Mouse (Mus musculus): ENCODE data around the gene Olfr1107. TPM values are rescaled to one million over a fixed set of nuclear protein-coding genes. Genes with fewer than 3 reads are reported as not detected.

The Olfr1107 gene
- polyA plus RNA-seq (2014; fragmentation: Nextera tagmentation; extraction: Ambion mirVana) = not detected in 2 replicates

DNA sequence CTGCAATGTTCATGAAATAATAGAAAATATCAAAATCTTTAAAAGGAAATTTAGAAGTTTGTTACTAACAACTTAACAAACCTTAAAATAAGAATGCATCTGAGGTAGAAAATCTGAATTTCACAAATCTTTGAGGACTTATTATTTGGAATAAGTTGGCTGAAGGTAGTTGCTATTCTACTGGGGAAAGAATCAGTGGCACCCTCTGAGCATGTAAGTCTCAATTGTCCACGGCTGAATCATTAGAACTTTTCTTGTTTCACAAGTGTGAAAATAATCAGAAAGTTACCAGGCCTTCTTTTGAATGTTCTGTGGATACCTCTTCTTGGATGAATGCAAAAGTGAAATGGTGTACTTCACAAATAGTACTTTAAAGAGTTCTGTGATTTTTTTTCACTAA, at the start of gene Olfr1107:
Olfr1107 (minus strand) TSS at position 101 of the 400 bp plus-strand sequence.
- Histone ChIP-seq H3K36me3 (ENCODE audit: control insufficient read depth, insufficient read depth, low read length) (no peaks in the 10 kb centered on the region), H3K4me3 (ENCODE audit: low read depth, low read length) (no peak within 1 kb of the TSS), H3K27ac (replicated peaks; ENCODE audit: low read depth, low read length) (no peak within 1 kb of the TSS), H3K9ac (ENCODE audit: low read depth, low read length) (no peak within 1 kb of the TSS), H3K4me2 (ENCODE audit: low read depth, low read length) (no peak within 1 kb of the TSS), H3K4me1 (ENCODE audit: control insufficient read depth, insufficient read depth, low read length) (no peaks in the 10 kb centered on the region), H3K27me3 (replicated peaks; ENCODE audit: control insufficient read depth, insufficient read depth, low read length) (no peaks in the 10 kb centered on the region), H3K9me3 (ENCODE audit: control insufficient read depth, low read length) (no peaks in the 10 kb centered on the region)
- ATAC-seq (ENCODE audit: low read depth) (no peak), DNase-seq (ENCODE audit: low spot score) (no peak)
- WGBS = 83% methylated on average over 1 of the region's 1 CpGs

DNA sequence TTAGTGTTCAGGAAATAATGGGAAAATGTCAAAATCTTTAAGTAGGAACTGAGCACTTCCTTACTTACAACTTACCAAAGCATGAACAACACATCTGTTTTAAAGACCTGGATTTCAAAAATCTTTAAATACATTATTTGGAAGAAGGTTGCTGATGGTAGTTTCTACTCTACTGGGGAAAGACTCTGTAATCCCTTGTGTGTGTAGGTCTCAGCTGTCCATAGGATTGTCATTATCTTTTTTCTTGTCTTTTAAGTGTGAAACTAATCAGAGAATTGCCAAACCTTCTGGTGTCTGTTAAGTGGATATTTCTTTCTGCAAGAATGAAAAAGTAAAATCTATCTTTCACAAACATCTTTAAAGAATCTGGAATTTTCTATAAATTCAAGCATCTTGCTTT, 38.9 kb upstream of the Olfr1107 start, which contains the start of gene Olfr259:
Olfr259 (minus strand) TSS at position 101 of the 400 bp plus-strand sequence.
- DNase-seq (ENCODE audit: low spot score) (no peak), ATAC-seq (ENCODE audit: low read depth) (no peak)
- Histone ChIP-seq H3K9me3 (ENCODE audit: control insufficient read depth, low read length) (no peaks in the 10 kb centered on the region), H3K27me3 (replicated peaks; ENCODE audit: control insufficient read depth, insufficient read depth, low read length) (no peaks in the 10 kb centered on the region), H3K27ac (replicated peaks; ENCODE audit: low read depth, low read length) (no peak within 1 kb of the TSS), H3K36me3 (ENCODE audit: control insufficient read depth, insufficient read depth, low read length) (no peaks in the 10 kb centered on the region), H3K4me1 (ENCODE audit: control insufficient read depth, insufficient read depth, low read length) (no peaks in the 10 kb centered on the region), H3K4me2 (ENCODE audit: low read depth, low read length) (no peak within 1 kb of the TSS), H3K4me3 (ENCODE audit: low read depth, low read length) (no peak within 1 kb of the TSS), H3K9ac (ENCODE audit: low read depth, low read length) (no peak within 1 kb of the TSS)

DNA sequence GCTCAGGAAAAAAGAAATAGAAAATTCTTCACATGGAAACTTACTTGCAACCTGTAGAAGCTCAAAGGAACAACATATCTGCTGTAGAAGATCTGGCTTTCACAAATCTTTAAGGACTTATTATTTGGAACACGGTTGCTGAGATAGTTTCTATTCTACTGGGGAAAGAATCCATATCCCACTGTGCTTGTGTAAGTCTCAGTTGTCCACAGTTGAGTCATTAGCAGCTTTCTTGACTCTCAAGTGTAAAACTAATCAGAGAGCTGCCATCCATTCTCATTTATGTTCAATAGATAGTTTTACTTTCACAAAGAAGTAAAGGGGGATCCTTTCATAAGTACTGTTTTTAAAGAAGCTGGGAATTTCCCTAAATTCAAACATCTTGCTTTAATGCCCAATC, 20.3 kb upstream of the Olfr1107 start, which contains the start of gene Olfr1109:
Olfr1109 (minus strand) TSS at position 101 of the 400 bp plus-strand sequence.
- Histone ChIP-seq H3K36me3 (ENCODE audit: control insufficient read depth, insufficient read depth, low read length) (no peaks in the 10 kb centered on the region), H3K27ac (replicated peaks; ENCODE audit: low read depth, low read length) (no peak within 1 kb of the TSS), H3K9ac (ENCODE audit: low read depth, low read length) (no peak within 1 kb of the TSS), H3K4me2 (ENCODE audit: low read depth, low read length) (no peak within 1 kb of the TSS), H3K27me3 (replicated peaks; ENCODE audit: control insufficient read depth, insufficient read depth, low read length) (no peaks in the 10 kb centered on the region), H3K4me1 (ENCODE audit: control insufficient read depth, insufficient read depth, low read length) (no peaks in the 10 kb centered on the region), H3K9me3 (ENCODE audit: control insufficient read depth, low read length) (no peaks in the 10 kb centered on the region), H3K4me3 (ENCODE audit: low read depth, low read length) (no peak within 1 kb of the TSS)
- DNase-seq (ENCODE audit: low spot score) (no peak), ATAC-seq (ENCODE audit: low read depth) (no peak)
- 67% methylated on average over 1 of the region's 1 CpGs for WGBS

DNA sequence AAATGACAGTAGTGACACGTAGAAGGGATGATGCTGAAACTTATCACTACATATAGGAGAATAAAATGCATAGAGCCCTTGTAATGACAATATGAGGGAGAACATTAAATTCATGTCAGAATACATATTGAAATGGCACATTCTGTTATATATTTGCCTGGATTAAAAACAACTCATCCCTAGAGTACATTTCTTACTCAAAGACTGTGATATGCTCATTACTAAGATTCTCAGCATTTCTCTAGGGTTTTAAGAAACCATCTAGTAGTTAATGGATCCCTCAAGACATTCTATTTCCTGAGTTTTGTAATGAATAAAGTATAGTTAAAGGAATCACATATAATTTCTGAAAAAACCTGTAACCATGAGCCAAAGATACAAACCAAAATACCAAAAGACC, 23.4 kb downstream of the Olfr1107 start, which contains the start of gene Olfr1106:
Olfr1106 (minus strand) TSS at position 101 of the 400 bp plus-strand sequence.
- Histone ChIP-seq H3K36me3 (ENCODE audit: control insufficient read depth, insufficient read depth, low read length) (no peaks in the 10 kb centered on the region), H3K9me3 (ENCODE audit: control insufficient read depth, low read length) (no peaks in the 10 kb centered on the region), H3K27ac (replicated peaks; ENCODE audit: low read depth, low read length) (no peak within 1 kb of the TSS), H3K9ac (ENCODE audit: low read depth, low read length) (no peak within 1 kb of the TSS), H3K4me1 (ENCODE audit: control insufficient read depth, insufficient read depth, low read length) (no peaks in the 10 kb centered on the region), H3K27me3 (replicated peaks; ENCODE audit: control insufficient read depth, insufficient read depth, low read length) (no peaks in the 10 kb centered on the region), H3K4me3 (ENCODE audit: low read depth, low read length) (no peak within 1 kb of the TSS), H3K4me2 (ENCODE audit: low read depth, low read length) (no peak within 1 kb of the TSS)
- 57% methylated on average over 1 of the region's 1 CpGs for WGBS
- DNase-seq (ENCODE audit: low spot score) (no peak), ATAC-seq (ENCODE audit: low read depth) (no peak)

DNA sequence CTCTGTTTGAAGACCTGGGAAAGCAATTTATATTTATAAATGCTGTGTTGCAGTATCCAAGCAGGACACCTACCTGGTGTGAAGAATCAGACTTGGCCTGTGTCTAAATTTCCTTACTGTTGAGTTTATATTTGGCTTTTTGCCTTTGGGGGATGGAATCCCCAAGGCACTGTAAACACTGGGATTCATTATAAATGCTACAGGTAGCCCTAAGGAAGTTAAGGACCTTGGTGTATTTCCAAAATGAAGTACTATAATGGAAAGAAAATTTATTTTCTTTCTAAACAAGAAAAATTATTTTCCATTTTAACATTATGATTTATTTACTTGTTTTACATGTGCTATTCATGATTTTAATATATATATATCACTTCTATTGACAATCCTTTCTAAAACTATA, 39.2 kb downstream of the Olfr1107 start, which contains the start of gene Olfr1105:
Olfr1105 (minus strand) TSS at position 101 of the 400 bp plus-strand sequence.
- no peaks in the 10 kb centered on the region for H3K27me3 ChIP-seq (replicated peaks; ENCODE audit: control insufficient read depth, insufficient read depth, low read length)
- H3K4me3 ChIP-seq (ENCODE audit: low read depth, low read length) = no peak within 1 kb of the TSS
- no peak within 1 kb of the TSS for H3K4me2 ChIP-seq (ENCODE audit: low read depth, low read length)
- DNase-seq (ENCODE audit: low spot score) (no peak), ATAC-seq (ENCODE audit: low read depth) (no peak)
- no peaks in the 10 kb centered on the region for H3K36me3 ChIP-seq (ENCODE audit: control insufficient read depth, insufficient read depth, low read length)
- no peak within 1 kb of the TSS for H3K9ac ChIP-seq (ENCODE audit: low read depth, low read length)
- H3K9me3 ChIP-seq (ENCODE audit: control insufficient read depth, low read length) = no peaks in the 10 kb centered on the region
- no peak within 1 kb of the TSS for H3K27ac ChIP-seq (replicated peaks; ENCODE audit: low read depth, low read length)
- no peaks in the 10 kb centered on the region for H3K4me1 ChIP-seq (ENCODE audit: control insufficient read depth, insufficient read depth, low read length)

DNA sequence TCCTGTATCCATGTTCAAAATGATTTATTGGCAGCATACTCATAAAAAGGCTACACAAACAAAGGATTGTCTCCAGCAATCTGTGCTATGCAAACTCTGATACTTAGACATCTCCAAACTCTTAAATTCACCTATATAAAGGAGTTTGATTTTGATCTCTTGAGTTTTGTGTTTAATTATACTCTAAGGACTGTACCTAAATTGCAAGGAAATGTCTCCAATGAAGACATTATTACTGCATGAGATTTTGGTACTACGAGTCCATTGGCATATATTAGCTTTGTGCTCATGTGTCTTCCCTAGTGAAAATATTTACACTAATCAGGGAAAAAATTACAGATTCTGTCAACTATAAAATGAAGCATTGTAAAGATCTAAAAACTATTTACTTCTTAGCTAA, 48.6 kb downstream of the Olfr1107 start, which contains the start of gene Olfr1104:
Olfr1104 (minus strand) TSS at position 101 of the 400 bp plus-strand sequence.
- H3K9ac ChIP-seq (ENCODE audit: low read depth, low read length) = no peak within 1 kb of the TSS
- no peaks in the 10 kb centered on the region for H3K27me3 ChIP-seq (replicated peaks; ENCODE audit: control insufficient read depth, insufficient read depth, low read length)
- 68% methylated on average over 1 of the region's 1 CpGs for WGBS

More for the DNA sequence above, 48.6 kb downstream of the Olfr1107 start, which contains the start of gene Olfr1104:
- H3K36me3 ChIP-seq (ENCODE audit: control insufficient read depth, insufficient read depth, low read length) = no peaks in the 10 kb centered on the region
- no peak within 1 kb of the TSS for H3K4me3 ChIP-seq (ENCODE audit: low read depth, low read length)
- ATAC-seq (ENCODE audit: low read depth) (no peak), DNase-seq (ENCODE audit: low spot score) (no peak)
- no peak within 1 kb of the TSS for H3K4me2 ChIP-seq (ENCODE audit: low read depth, low read length)
- no peaks in the 10 kb centered on the region for H3K4me1 ChIP-seq (ENCODE audit: control insufficient read depth, insufficient read depth, low read length)
- no peak within 1 kb of the TSS for H3K27ac ChIP-seq (replicated peaks; ENCODE audit: low read depth, low read length)
- no peaks in the 10 kb centered on the region for H3K9me3 ChIP-seq (ENCODE audit: control insufficient read depth, low read length)

Other genes with a start within 250 kb of the Olfr1107 start
- not detected in 2 replicates for gene Olfr1095, start 224.1 kb downstream of the Olfr1107 start, polyA plus RNA-seq (2014; fragmentation: Nextera tagmentation; extraction: Ambion mirVana)
- gene Gm13723, start 201.0 kb downstream of the Olfr1107 start, polyA plus RNA-seq (2014; fragmentation: Nextera tagmentation; extraction: Ambion mirVana) = not detected in 2 replicates
- 0.05 TPM in 1 of 2 replicates, not detected in the other for gene Olfr1097, start 183.6 kb downstream of the Olfr1107 start, polyA plus RNA-seq (2014; fragmentation: Nextera tagmentation; extraction: Ambion mirVana)
- gene Olfr1098, start 151.3 kb downstream of the Olfr1107 start, polyA plus RNA-seq (2014; fragmentation: Nextera tagmentation; extraction: Ambion mirVana) = 0.06 TPM in 1 of 2 replicates, not detected in the other
- gene Olfr1099, start 115.1 kb downstream of the Olfr1107 start, polyA plus RNA-seq (2014; fragmentation: Nextera tagmentation; extraction: Ambion mirVana) = not detected in 2 replicates
- gene Olfr1100, start 95.9 kb downstream of the Olfr1107 start, polyA plus RNA-seq (2014; fragmentation: Nextera tagmentation; extraction: Ambion mirVana) = not detected in 2 replicates
- not detected in 2 replicates for gene Olfr1101, start 84.6 kb downstream of the Olfr1107 start, polyA plus RNA-seq (2014; fragmentation: Nextera tagmentation; extraction: Ambion mirVana)
- not detected in 2 replicates for gene Olfr1102, start 77.4 kb downstream of the Olfr1107 start, polyA plus RNA-seq (2014; fragmentation: Nextera tagmentation; extraction: Ambion mirVana)
- 0.24 TPM in 1 of 2 replicates, not detected in the other for gene Olfr1104, start 48.7 kb downstream of the Olfr1107 start, polyA plus RNA-seq (2014; fragmentation: Nextera tagmentation; extraction: Ambion mirVana)
- 0.18 TPM in 1 of 2 replicates, not detected in the other for gene Olfr1105, start 39.3 kb downstream of the Olfr1107 start, polyA plus RNA-seq (2014; fragmentation: Nextera tagmentation; extraction: Ambion mirVana)
- gene Olfr1106, start 23.5 kb downstream of the Olfr1107 start, polyA plus RNA-seq (2014; fragmentation: Nextera tagmentation; extraction: Ambion mirVana) = not detected in 2 replicates
- not detected in 2 replicates for gene Olfr1109, start 20.2 kb upstream of the Olfr1107 start, polyA plus RNA-seq (2014; fragmentation: Nextera tagmentation; extraction: Ambion mirVana)
- gene Olfr259, start 38.8 kb upstream of the Olfr1107 start, polyA plus RNA-seq (2014; fragmentation: Nextera tagmentation; extraction: Ambion mirVana) = not detected in 2 replicates
- gene Olfr1110, start 64.5 kb upstream of the Olfr1107 start, polyA plus RNA-seq (2014; fragmentation: Nextera tagmentation; extraction: Ambion mirVana) = 0.06 TPM in 1 of 2 replicates, not detected in the other
- gene Olfr1111, start 76.8 kb upstream of the Olfr1107 start, polyA plus RNA-seq (2014; fragmentation: Nextera tagmentation; extraction: Ambion mirVana) = not detected in 2 replicates
- gene Olfr1112, start 112.0 kb upstream of the Olfr1107 start, polyA plus RNA-seq (2014; fragmentation: Nextera tagmentation; extraction: Ambion mirVana) = not detected in 2 replicates
- not detected in 2 replicates for gene Olfr1113, start 133.2 kb upstream of the Olfr1107 start, polyA plus RNA-seq (2014; fragmentation: Nextera tagmentation; extraction: Ambion mirVana)
- 0.21 and 0.25 TPM in 2 replicates for gene Olfr1115, start 172.2 kb upstream of the Olfr1107 start, polyA plus RNA-seq (2014; fragmentation: Nextera tagmentation; extraction: Ambion mirVana)
- not detected in 2 replicates for gene Olfr1116, start 191.7 kb upstream of the Olfr1107 start, polyA plus RNA-seq (2014; fragmentation: Nextera tagmentation; extraction: Ambion mirVana)
- gene Olfr1118, start 231.8 kb upstream of the Olfr1107 start, polyA plus RNA-seq (2014; fragmentation: Nextera tagmentation; extraction: Ambion mirVana) = not detected in 2 replicates